Mouse (Mus musculus) CH12.LX (cell line): ENCODE results near the gene Helz. TPM values are rescaled to one million over a fixed set of nuclear protein-coding genes. Genes with fewer than 3 reads are reported as not detected.

Experiments
- DNase-seq: peaks from one replicate; pipeline ENCODE4 v3.0.0-alpha.2; 2013; ENCODE audit errors: extremely low read depth
- H3K27ac ChIP-seq: 2 replicates; pipeline ENCODE4 v1.5.1; 2012; ENCODE audit warnings: low read depth, mild to moderate bottlenecking, control low read depth, moderate library complexity; ENCODE audit not compliant: insufficient read depth
- H3K27me3 ChIP-seq: replicated peaks from 2 replicates; pipeline ENCODE3; 2012; ENCODE audit warnings: inconsistent platforms
- H3K36me3 ChIP-seq, 2 experiments: replicated peaks in 1 of 2; 2 replicates each; pipeline versions ENCODE3 to v1.6.1; 2012; ENCODE audit warnings: inconsistent platforms in 1 of 2, low read length in 1 of 2, mild to moderate bottlenecking in 1 of 2, mixed read lengths in 1 of 2, moderate library complexity in 1 of 2; ENCODE audit not compliant: control insufficient read depth in 1 of 2, insufficient read depth in 1 of 2
- H3K4me1 ChIP-seq, 2 experiments: 2 replicates each; pipeline ENCODE4 v1.6.1; 2012; ENCODE audit warnings: inconsistent platforms in 1 of 2, moderate library complexity in 1 of 2; ENCODE audit not compliant: insufficient read depth in 2 of 2, control insufficient read depth in 1 of 2
- H3K4me2 ChIP-seq: 2 replicates; pipeline ENCODE4 v1.6.1; 2012; ENCODE audit warnings: low read depth, mild to moderate bottlenecking, control low read depth; ENCODE audit not compliant: poor library complexity, insufficient read depth, severe bottlenecking
- H3K4me3 ChIP-seq, 3 experiments: fragments of 150-350 bp in 1 of 3; sonication (generic) in 1 of 3; replicated peaks in 1 of 3; 2 replicates each; pipeline versions ENCODE3 to v1.5.1; 2011 to 2012; ENCODE audit warnings: low read depth in 2 of 3, low read length in 2 of 3, mild to moderate bottlenecking in 2 of 3, moderate library complexity in 2 of 3, control low read depth in 1 of 3, improper control_type of control experiment in 1 of 3, inconsistent platforms in 1 of 3, mixed read lengths in 1 of 3; ENCODE audit not compliant: poor library complexity in 1 of 3
- H3K79me2 ChIP-seq: replicated peaks from 2 replicates; pipeline ENCODE4 v1.6.1; 2012; ENCODE audit warnings: mild to moderate bottlenecking, moderate library complexity; ENCODE audit not compliant: control insufficient read depth, poor library complexity, insufficient read depth, severe bottlenecking; ENCODE audit errors: extremely low read depth
- H3K9ac ChIP-seq: 2 replicates; pipeline ENCODE4 v1.6.1; 2012; ENCODE audit warnings: low read depth, mild to moderate bottlenecking, control low read depth, moderate library complexity; ENCODE audit not compliant: insufficient read depth
- H3K9me3 ChIP-seq: replicated peaks from 2 replicates; pipeline ENCODE3; 2012; ENCODE audit warnings: low read length, inconsistent platforms, mixed read lengths
- BHLHE40 ChIP-seq: IDR thresholded peaks from 2 replicates; pipeline ENCODE4 v1.6.1; 2011; ENCODE audit warnings: mild to moderate bottlenecking, low read depth, low read length, improper control_type of control experiment
- CHD1 ChIP-seq: IDR thresholded peaks from 2 replicates; pipeline ENCODE4 v1.6.1; 2012; ENCODE audit warnings: low read depth, low read length, improper control_type of control experiment, inconsistent platforms
- CHD2 ChIP-seq: IDR thresholded peaks from 2 replicates; pipeline ENCODE4 v1.6.1; 2011; ENCODE audit warnings: low read length, improper control_type of control experiment
- E2F4 ChIP-seq: IDR thresholded peaks from 2 replicates; pipeline ENCODE4 v1.6.1; 2011; ENCODE audit warnings: low read depth, low read length, improper control_type of control experiment; ENCODE audit not compliant: insufficient replicate concordance
- EP300 ChIP-seq: IDR thresholded peaks from 2 replicates; pipeline ENCODE4 v1.6.1; 2011; ENCODE audit warnings: low read length, improper control_type of control experiment
- ETS1 ChIP-seq: conservative IDR thresholded peaks from 2 replicates; pipeline ENCODE4 v1.6.1; 2012; ENCODE audit warnings: low read depth, mild to moderate bottlenecking, inconsistent platforms, low read length, improper control_type of control experiment, moderate library complexity
- HCFC1 ChIP-seq: IDR thresholded peaks from 2 replicates; pipeline ENCODE4 v1.6.1; 2012; ENCODE audit warnings: low read depth, mild to moderate bottlenecking, inconsistent platforms, low read length, improper control_type of control experiment
- JUND ChIP-seq: conservative IDR thresholded peaks from 2 replicates; pipeline ENCODE4 v1.6.1; 2011; ENCODE audit warnings: low read depth, low read length, improper control_type of control experiment
- MAZ ChIP-seq: IDR thresholded peaks from 2 replicates; pipeline ENCODE4 v1.6.1; 2012; ENCODE audit warnings: low read depth, mild to moderate bottlenecking, inconsistent platforms, low read length, improper control_type of control experiment, moderate library complexity
- MYC ChIP-seq: IDR thresholded peaks from 2 replicates; pipeline ENCODE4 v1.6.1; 2011; ENCODE audit warnings: low read depth, mild to moderate bottlenecking, improper control_type of control experiment, low read length
- NELFE ChIP-seq: IDR thresholded peaks from 2 replicates; pipeline ENCODE4 v1.6.1; 2011; ENCODE audit warnings: low read depth, low read length, improper control_type of control experiment
- NRF1 ChIP-seq: IDR thresholded peaks from 2 replicates; pipeline ENCODE4 v1.6.1; 2014; ENCODE audit warnings: low read depth, mild to moderate bottlenecking, inconsistent platforms, low read length, improper control_type of control experiment, moderate library complexity
- PAX5 ChIP-seq: IDR thresholded peaks from 2 replicates; pipeline ENCODE4 v1.6.1; 2012; ENCODE audit warnings: low read length, inconsistent platforms, mixed read lengths
- POLR2A ChIP-seq: IDR thresholded peaks from 2 replicates; pipeline ENCODE4 v1.6.1; 2011; ENCODE audit warnings: low read depth, mild to moderate bottlenecking, improper control_type of control experiment, low read length
- RAD21 ChIP-seq: IDR thresholded peaks from 2 replicates; pipeline ENCODE4 v1.6.1; 2011; ENCODE audit warnings: low read depth, mild to moderate bottlenecking, low read length, improper control_type of control experiment, moderate library complexity
- SMC3 ChIP-seq: IDR thresholded peaks from 2 replicates; pipeline ENCODE4 v1.6.1; 2011; ENCODE audit warnings: low read depth, low read length, improper control_type of control experiment
- TBP ChIP-seq: conservative IDR thresholded peaks from 2 replicates; pipeline ENCODE4 v1.6.1; 2011; ENCODE audit warnings: low read depth, low read length, improper control_type of control experiment
- TCF12 ChIP-seq: IDR thresholded peaks from 2 replicates; pipeline ENCODE4 v1.6.1; 2014; ENCODE audit warnings: low read depth, mild to moderate bottlenecking, inconsistent platforms, low read length, improper control_type of control experiment
- UBTF ChIP-seq: IDR thresholded peaks from 2 replicates; pipeline ENCODE4 v1.6.1; 2012; ENCODE audit warnings: low read depth, mild to moderate bottlenecking, inconsistent platforms, low read length, improper control_type of control experiment, moderate library complexity
- USF2 ChIP-seq: conservative IDR thresholded peaks from 2 replicates; pipeline ENCODE4 v1.6.1; 2011; ENCODE audit warnings: low read depth, low read length, improper control_type of control experiment
- ZKSCAN1 ChIP-seq: IDR thresholded peaks from 2 replicates; pipeline ENCODE4 v1.6.1; 2012; ENCODE audit warnings: low read depth, inconsistent platforms, low read length, improper control_type of control experiment, borderline replicate concordance
- ZMIZ1 ChIP-seq: IDR thresholded peaks from 2 replicates; pipeline ENCODE4 v1.6.1; 2012; ENCODE audit warnings: low read depth, mild to moderate bottlenecking, inconsistent platforms, low read length, improper control_type of control experiment
- ZNF384 ChIP-seq: IDR thresholded peaks from 2 replicates; pipeline ENCODE4 v1.6.1; 2012; ENCODE audit warnings: low read depth, low read length, improper control_type of control experiment, inconsistent platforms
- dilution Hi-C: fragments of 300-500 bp; cut with MboI; formaldehyde crosslinking; loops from 2 replicates; pipeline ENCODE4 v1.14.3; 2020; ENCODE audit warnings: low sequenced_read_pairs; ENCODE audit not compliant: extremely low pct_unique_long_range_greater_than_20kb, extremely low pct_ligation_motif_present
- in situ Hi-C: fragments of 300-500 bp; cut with MboI; formaldehyde crosslinking; loops from 3 replicates; pipeline ENCODE4 v1.14.3; 2019; ENCODE audit warnings: low sequenced_read_pairs, low pct_ligation_motif_present, low pct_unique_long_range_greater_than_20kb, mixed read lengths
- polyA plus RNA-seq: library from polyadenylated mRNA; unstranded; fragments of >175 nt; gene quantifications from 2 replicates; pipeline ENCODE4 v1.2.1, GENCODE M21; 2012; ENCODE audit warnings: low read depth; ENCODE audit not compliant: insufficient read length
- total RNA-seq, 2 experiments: library from RNA; depleted of rRNA; stranded (reverse); fragments of 300-350 nt in 1 of 2; fragments of >200 nt in 1 of 2; gene quantifications; 2 replicates each; pipeline ENCODE4 v1.2.3; 2012 to 2014

Gene Helz
- total and polyA plus RNA-seq, 3 experiments: 11.5 to 44.4 (median 22.2) TPM

DNA sequence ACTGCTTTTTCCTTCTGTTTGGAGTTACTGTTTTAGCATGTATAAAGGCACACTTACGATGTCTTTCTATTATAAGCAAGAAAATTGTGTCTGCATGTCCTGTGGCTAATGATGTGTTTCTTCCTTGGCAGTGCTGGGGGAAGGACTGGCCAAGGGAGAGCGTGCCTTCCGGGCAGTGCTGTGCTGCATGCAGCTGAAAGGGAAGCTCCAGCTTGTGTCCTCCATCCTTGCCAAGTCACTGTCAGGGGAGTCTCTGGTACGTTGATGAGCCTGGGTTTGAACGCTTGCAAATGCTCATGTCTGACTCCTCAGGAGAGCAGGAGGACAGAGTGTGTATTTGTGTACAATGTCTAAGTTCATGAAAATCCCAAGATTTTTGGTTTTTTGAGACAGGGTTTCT lies 44.8 kb downstream of the Helz start:
- Histone ChIP-seq H3K27me3 (no peaks in the 10 kb centered on the region), H3K27ac (no peak overlapping the region), H3K79me2 (no peaks in the 10 kb centered on the region), H3K4me2 (no peak overlapping the region), H3K4me3 (no peak overlapping the region), H3K9me3 (no peaks in the 10 kb centered on the region), H3K36me3 (peaks cover 38 to 76% of the 10 kb centered on the region in 2 experiments), H3K4me1 (peaks cover 0 to 16% of the 10 kb centered on the region in 2 experiments; a peak in 2 of 4 replicates), H3K9ac (no peak overlapping the region)
- DNase-seq: no peak
- in situ Hi-C loops (no loop called here), dilution Hi-C loops (no loop called here)
- TF ChIP-seq UBTF (no peak), ZNF384 (no peak), TBP (no peak), MAZ (no peak), RAD21 (no peak), TCF12 (no peak), PAX5 (no peak), EP300 (no peak), HCFC1 (no peak)

DNA sequence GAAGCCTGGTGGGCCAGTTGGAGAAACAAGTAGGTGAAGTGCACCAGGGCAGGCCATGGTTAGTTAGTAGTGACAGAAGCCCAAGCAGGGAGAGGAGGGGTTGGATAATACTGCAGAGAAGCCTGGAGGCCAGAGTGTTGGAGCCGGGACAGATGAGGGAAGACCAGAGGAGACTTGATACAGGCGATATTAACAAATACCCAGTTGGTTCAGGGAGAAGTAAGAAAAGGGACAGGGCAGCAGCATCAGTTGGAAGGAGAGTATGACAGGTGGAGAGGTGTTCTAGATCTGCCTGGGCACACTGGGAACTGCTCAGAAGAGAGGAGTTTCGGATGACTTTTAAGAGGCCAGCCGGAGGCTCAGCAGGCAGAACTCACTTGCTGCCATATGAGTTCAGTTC lies 49.7 kb downstream of the Helz start:
- H3K36me3 ChIP-seq: peaks cover 63 to 85% of the 10 kb centered on the region in 2 experiments
- TF ChIP-seq NRF1 (no peak), ZMIZ1 (no peak), BHLHE40 (no peak), ZNF384 (no peak), MYC (no peak), JUND (no peak), ETS1 (no peak), TCF12 (no peak), SMC3 (no peak), CHD1 (no peak), E2F4 (no peak), ZKSCAN1 (no peak), USF2 (no peak), CHD2 (no peak), POLR2A (no peak), PAX5 (no peak), NELFE (no peak)
- DNase-seq: no peak

More for the DNA sequence above, 49.7 kb downstream of the Helz start:
- no peaks in the 10 kb centered on the region for H3K79me2 ChIP-seq
- H3K4me3 ChIP-seq: no peak overlapping the region
- peaks cover 0 to 16% of the 10 kb centered on the region in 2 experiments; a peak in 3 of 4 replicates for H3K4me1 ChIP-seq
- no peak overlapping the region for H3K27ac ChIP-seq
- no peak overlapping the region for H3K4me2 ChIP-seq
- no peak overlapping the region for H3K9ac ChIP-seq
- dilution Hi-C loops: no loop called here
- no peaks in the 10 kb centered on the region for H3K27me3 ChIP-seq
- in situ Hi-C loops: no loop called here
- no peaks in the 10 kb centered on the region for H3K9me3 ChIP-seq
